Mouse (Mus musculus): ENCODE results near the gene Nap1l4.

The Nap1l4 gene

DNA sequence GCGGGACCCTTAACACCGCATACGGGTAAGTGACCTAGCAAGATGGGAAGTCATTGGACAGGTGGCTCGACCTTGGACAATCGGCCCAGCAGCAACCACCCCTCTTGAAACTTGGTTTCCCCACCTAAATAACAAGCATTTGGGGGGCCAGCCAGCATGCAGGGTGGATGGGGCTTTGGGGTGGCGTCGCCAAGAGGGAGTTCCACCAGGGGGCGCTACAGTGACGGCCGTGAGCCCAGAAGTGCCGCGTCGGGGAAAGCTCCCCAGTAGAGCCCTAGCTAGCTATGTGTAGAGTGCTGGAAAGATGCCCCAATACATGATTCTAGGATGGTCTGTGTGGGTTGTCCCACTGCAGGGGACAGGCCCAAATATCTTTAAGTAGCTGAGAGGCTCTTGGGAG lies 68.4 kb downstream of the Nap1l4 start:
- in situ Hi-C loops (cut with MboI, MseI): no loop called here

DNA sequence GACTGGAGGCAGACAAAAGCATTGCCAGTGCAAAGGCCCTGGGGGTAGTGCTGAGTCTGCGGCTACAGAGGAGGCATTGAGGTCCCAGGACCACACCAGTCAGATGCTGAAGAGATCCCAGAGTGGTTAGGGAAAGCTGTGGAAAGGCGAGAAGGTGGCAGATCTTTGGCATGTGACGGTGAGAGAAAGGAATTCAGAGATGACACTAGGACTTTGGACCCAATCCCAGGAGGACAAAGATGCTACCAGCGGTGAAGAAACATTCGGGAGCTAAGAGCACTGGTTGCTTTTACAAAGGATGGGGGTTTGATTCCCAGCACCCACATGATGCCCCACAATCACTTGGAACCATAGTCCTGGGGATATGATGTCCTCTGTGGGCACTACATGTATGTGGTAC lies 71.1 kb downstream of the Nap1l4 start:
- in situ Hi-C loops (cut with MboI, MseI): no loop called here

DNA sequence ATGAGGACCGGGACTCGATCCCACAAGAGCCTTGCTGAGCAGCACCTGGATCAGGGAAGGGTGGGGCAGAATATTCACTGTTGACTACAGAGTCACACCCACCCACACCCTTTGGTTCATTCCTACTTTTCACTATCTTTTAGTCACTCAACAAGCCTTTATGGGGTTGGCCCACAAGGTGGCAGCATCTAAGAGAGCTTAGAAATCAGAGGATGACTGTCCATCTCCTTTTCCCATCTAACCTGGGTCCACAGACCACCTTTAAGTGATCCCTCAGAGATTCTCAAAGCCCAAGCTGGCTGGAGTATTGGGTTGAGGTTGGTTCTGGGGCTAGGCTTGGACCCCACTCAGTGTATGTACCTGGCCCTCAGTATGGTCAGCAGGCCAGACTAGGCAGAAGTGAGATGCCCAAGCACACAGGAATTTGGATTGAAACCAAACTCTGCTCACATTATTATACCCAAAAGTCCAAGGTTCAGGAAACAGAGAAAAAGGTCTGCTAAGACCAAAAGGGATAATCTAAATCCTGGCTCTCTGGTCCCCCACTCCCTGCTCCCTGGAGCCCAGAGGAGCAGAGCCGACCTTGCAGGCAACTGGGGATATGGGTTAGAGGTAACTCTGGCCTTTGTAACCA lies 72.1 kb downstream of the Nap1l4 start:
- in situ Hi-C loops (cut with MboI, MseI): no loop called here

GRCm38 (mm10) chr7:143475876-143476275 lies 73.0 kb downstream of the Nap1l4 start:
- in situ Hi-C loops (cut with MboI, MseI): no loop called here

DNA sequence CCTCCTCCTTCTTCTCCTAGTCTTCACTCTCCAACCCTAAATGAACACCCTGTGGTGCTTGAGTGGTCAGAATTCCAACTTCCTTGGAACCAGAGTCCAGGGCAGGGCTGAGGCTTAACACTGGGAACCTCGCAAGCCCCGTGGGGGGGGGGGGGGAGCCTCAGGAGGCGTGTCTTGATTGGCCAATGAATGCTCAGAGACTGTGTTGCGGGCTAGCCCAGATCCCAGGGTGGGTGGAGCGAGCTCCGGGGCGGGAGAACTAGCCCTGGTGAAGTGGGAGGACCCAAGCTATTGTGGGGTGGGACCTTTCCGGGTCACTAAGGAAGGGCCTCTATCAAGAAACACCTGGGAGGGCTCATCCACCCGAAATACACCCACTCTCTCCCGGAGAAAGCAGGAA lies 74.1 kb downstream of the Nap1l4 start:
- in situ Hi-C loops (cut with MboI, MseI): loop anchor here (5.0 kb wide), 2 partner anchors 32 to 328 kb away; no protein-coding TSS in a partner anchor

DNA sequence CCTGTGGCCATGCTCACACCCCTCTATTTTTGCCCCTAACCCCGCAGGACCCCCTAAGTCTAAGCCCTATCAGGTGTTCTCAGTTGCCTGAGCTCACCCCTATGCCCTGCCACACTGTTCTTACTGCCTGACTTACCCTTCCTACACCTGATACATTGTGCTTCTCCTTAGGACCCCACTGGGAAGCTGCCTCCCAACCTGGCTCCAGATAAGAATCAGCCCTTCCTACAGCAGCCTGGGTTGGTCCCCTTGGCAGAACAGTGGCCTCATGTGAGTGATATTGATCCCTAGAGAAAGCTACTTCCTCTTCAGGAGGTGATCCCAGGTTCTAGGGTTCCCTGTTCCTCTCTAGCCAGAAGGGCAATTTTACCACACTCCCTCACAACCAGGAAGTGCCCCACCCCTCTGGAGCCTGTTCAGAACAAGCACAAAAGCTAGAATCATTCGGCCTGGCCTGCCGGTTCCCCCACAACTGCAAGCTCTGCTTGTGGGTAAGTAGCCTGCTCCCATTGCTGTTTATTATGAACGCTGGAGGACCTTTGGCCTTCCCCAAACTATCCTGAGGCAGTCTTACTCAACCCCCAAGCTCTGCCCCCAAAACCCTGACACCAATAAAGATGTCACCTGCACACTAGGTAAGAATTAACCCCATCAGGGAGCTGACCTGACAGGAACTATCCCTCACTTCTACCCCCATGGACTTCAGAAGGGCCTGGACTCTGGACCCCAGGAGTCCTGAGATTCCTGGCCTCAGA lies 75.4 kb downstream of the Nap1l4 start, which contains the start of gene Slc22a18:
TSS of gene Slc22a18 (plus strand) at position 390 of the 755 bp plus-strand sequence.
- in situ Hi-C loops (cut with MboI, MseI): loop anchor here (5.0 kb wide), 2 partner anchors 34 to 326 kb away; no protein-coding TSS in a partner anchor

- in situ Hi-C loops (cut with MboI, MseI): loop anchor here (5.0 kb wide), 2 partner anchors 37 to 323 kb away; no protein-coding TSS in a partner anchor
Observed at GRCm38 (mm10) chr7:143469946-143470345, 79.0 kb downstream of the Nap1l4 start.

DNA sequence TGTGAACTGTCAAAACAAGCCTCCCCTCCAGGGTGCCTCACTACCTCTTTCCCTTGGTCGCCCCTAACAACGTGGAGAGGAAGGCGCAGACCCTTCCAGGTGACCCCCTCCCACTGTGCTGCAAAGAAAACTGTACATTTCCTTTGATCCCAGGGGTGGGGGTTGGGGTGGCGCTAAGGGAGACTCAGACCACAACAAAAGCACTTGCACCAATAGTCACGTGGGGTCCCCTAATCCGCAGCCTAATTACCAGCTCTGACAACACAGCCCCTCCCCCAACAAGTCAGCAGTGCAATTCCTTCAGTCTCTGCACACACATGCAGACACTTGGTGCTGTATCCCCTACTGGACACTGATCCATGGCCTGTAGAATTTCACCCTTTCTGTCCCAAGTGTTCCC lies 81.2 kb downstream of the Nap1l4 start:
- in situ Hi-C loops (cut with MboI, MseI): no loop called here

DNA sequence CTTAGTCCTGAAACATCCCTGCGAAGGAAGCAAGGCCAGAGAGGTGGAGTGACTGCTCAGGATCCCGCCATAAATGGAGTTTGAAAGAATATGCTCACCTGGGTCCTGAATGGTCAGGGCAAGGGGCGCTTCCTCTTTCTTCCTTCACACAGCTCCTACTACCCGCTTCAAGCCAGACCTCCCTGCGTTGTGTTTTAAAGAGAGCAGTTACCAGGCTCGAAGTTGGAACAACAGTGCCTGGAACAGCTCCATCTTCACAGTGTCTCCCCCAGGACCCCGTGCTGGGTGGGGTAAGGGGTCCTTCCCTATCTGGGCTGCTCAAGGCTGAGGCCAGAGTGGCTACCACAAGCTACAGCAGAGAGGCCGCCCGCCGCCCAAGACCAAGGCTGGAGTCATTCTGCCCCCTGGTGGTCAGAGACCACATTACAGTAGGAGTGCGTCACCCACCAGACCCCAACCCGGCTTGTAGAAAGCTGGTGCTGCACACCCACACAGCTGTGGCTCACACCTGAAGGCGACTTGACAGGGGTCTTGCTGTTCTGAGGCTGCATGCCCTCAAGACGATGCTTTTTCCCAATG lies 82.7 kb downstream of the Nap1l4 start:
- in situ Hi-C loops (cut with MboI, MseI): no loop called here

GRCm38 (mm10) chr7:143464811-143465560 lies 83.9 kb downstream of the Nap1l4 start:
- in situ Hi-C loops (cut with MboI, MseI): no loop called here

DNA sequence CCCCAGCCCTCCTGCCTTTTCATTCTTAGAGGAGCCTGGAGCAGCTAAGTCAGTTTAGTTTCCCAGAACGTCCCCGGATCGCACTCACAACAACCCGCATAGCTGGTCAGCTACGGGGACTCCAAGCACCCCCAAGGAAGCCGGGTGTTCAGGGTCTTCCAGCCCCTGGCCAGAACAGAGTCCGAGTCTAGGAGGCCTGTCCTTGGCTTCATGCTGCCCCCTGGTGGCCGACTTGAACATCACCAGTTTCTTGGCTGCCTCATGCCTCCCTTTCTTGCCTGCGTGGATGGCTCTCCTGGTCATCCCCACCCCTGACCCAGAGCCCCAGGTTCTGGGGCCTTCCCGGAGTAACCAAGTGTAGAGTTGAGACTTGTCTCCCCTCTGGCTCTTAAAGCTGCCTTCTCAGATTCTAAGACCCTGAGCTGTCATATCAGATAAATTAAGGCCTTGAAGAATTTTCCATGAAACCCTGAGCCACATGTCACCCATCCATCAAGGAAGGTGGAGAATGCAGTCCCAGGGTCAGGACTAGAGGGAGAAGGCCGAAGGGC lies 85.0 kb downstream of the Nap1l4 start:
- in situ Hi-C loops (cut with MboI, MseI): no loop called here

Measured in T-helper 1 cell (primary cell).